Mouse (Mus musculus) MEL (cell line): ENCODE measurements around the gene Gosr2. TPM values are rescaled to one million over a fixed set of nuclear protein-coding genes. Genes with fewer than 3 reads are reported as not detected.

Source experiments
- DNase-seq: peaks from one replicate; pipeline ENCODE4 v3.0.0; 2011; ENCODE audit warnings: low read depth, low spot score
- H3K27ac ChIP-seq: 2 replicates; pipeline ENCODE4 v1.5.1; 2012; ENCODE audit warnings: low read depth, mild to moderate bottlenecking, control low read depth, low read length, moderate library complexity; ENCODE audit not compliant: control insufficient read depth
- H3K27me3 ChIP-seq, 2 experiments: fragments of 150-350 bp in 1 of 2; sonication (generic) in 1 of 2; 2 replicates each; pipeline ENCODE4 v1.6.1; 2012; ENCODE audit warnings: low read length in 2 of 2, mild to moderate bottlenecking in 2 of 2, improper control_type of control experiment in 1 of 2, moderate library complexity in 1 of 2; ENCODE audit not compliant: insufficient read depth in 2 of 2, control insufficient read depth in 1 of 2
- H3K36me3 ChIP-seq, 2 experiments: 2 replicates each; pipeline ENCODE4 v1.6.1; 2012 to 2014; ENCODE audit warnings: low read length in 2 of 2, improper control_type of control experiment in 1 of 2, inconsistent platforms in 1 of 2, mild to moderate bottlenecking in 1 of 2; ENCODE audit not compliant: insufficient read depth in 2 of 2, control insufficient read depth in 1 of 2
- H3K4me1 ChIP-seq, 2 experiments: fragments of 150-350 bp in 1 of 2; sonication (generic) in 1 of 2; 2 replicates each; pipeline ENCODE4 v1.6.1; 2012; ENCODE audit warnings: low read length in 2 of 2, improper control_type of control experiment in 1 of 2, mild to moderate bottlenecking in 1 of 2; ENCODE audit not compliant: insufficient read depth in 2 of 2, control insufficient read depth in 1 of 2
- H3K4me3 ChIP-seq, 2 experiments: fragments of 150-350 bp in 1 of 2; sonication (generic) in 1 of 2; 2 replicates each; pipeline ENCODE4 v1.5.1; 2012; ENCODE audit warnings: low read depth in 2 of 2, low read length in 2 of 2, mild to moderate bottlenecking in 2 of 2, moderate library complexity in 2 of 2, control low read depth in 1 of 2, improper control_type of control experiment in 1 of 2; ENCODE audit not compliant: control insufficient read depth in 1 of 2, insufficient read depth in 1 of 2
- H3K79me2 ChIP-seq: 2 replicates; pipeline ENCODE4 v1.6.1; 2012; ENCODE audit warnings: mild to moderate bottlenecking, low read length, moderate library complexity; ENCODE audit not compliant: control insufficient read depth, poor library complexity, insufficient read depth
- H3K9ac ChIP-seq: 2 replicates; pipeline ENCODE4 v1.6.1; 2012; ENCODE audit warnings: low read depth, mild to moderate bottlenecking, control low read depth, low read length, moderate library complexity; ENCODE audit not compliant: control insufficient read depth, poor library complexity, severe bottlenecking
- H3K9me3 ChIP-seq: fragments of 150-350 bp; sonication (generic); replicated peaks from 2 replicates; pipeline ENCODE4 v1.6.1; 2012; ENCODE audit warnings: mild to moderate bottlenecking, low read length, improper control_type of control experiment, moderate library complexity; ENCODE audit not compliant: insufficient read depth
- BHLHE40 ChIP-seq: IDR thresholded peaks from 2 replicates; pipeline ENCODE4 v1.6.1; 2012; ENCODE audit warnings: low read depth, mild to moderate bottlenecking, inconsistent platforms, low read length, improper control_type of control experiment, borderline replicate concordance
- ELF1 ChIP-seq: IDR thresholded peaks from 2 replicates; pipeline ENCODE4 v1.6.1; 2014; ENCODE audit warnings: low read depth, mild to moderate bottlenecking, inconsistent platforms, low read length, improper control_type of control experiment, moderate library complexity
- GABPA ChIP-seq: IDR thresholded peaks from 2 replicates; pipeline ENCODE4 v1.6.1; 2012; ENCODE audit warnings: low read depth, mild to moderate bottlenecking, inconsistent platforms, low read length, improper control_type of control experiment, moderate library complexity
- GATA1 ChIP-seq: IDR thresholded peaks from 2 replicates; pipeline ENCODE4 v1.6.1; 2011; ENCODE audit warnings: low read depth, low read length, improper control_type of control experiment
- MAFK ChIP-seq: IDR thresholded peaks from 2 replicates; pipeline ENCODE4 v1.6.1; 2011; ENCODE audit warnings: low read depth, mild to moderate bottlenecking, low read length, improper control_type of control experiment, borderline replicate concordance
- MAX ChIP-seq: IDR thresholded peaks from 2 replicates; pipeline ENCODE4 v1.6.1; 2011; ENCODE audit warnings: low read length, improper control_type of control experiment
- MAZ ChIP-seq: IDR thresholded peaks from 2 replicates; pipeline ENCODE4 v1.6.1; 2012; ENCODE audit warnings: low read depth, mild to moderate bottlenecking, inconsistent platforms, low read length, improper control_type of control experiment
- MEF2A ChIP-seq: IDR thresholded peaks from 2 replicates; pipeline ENCODE4 v1.6.1; 2014; ENCODE audit warnings: low read depth, mild to moderate bottlenecking, inconsistent platforms, low read length, improper control_type of control experiment; ENCODE audit not compliant: poor library complexity, insufficient replicate concordance, severe bottlenecking; ENCODE audit errors: extremely low read depth
- MYC ChIP-seq: IDR thresholded peaks from 2 replicates; pipeline ENCODE4 v1.6.1; 2011; ENCODE audit warnings: low read depth, mild to moderate bottlenecking, low read length, improper control_type of control experiment, moderate library complexity
- POLR2A ChIP-seq, 2 experiments: IDR thresholded peaks; 2 replicates each; pipeline ENCODE4 v1.6.1; 2011 to 2012; ENCODE audit warnings: low read length in 2 of 2, mild to moderate bottlenecking in 2 of 2, control low read depth in 1 of 2, improper control_type of control experiment in 1 of 2, low read depth in 1 of 2, moderate library complexity in 1 of 2; ENCODE audit not compliant: control insufficient read depth in 1 of 2, insufficient read depth in 1 of 2, poor library complexity in 1 of 2
- POLR2AphosphoS2 ChIP-seq: IDR thresholded peaks from 2 replicates; pipeline ENCODE4 v1.6.1; 2011; ENCODE audit warnings: low read length, improper control_type of control experiment
- POLR2AphosphoS5 ChIP-seq: IDR thresholded peaks from 2 replicates; pipeline ENCODE4 v1.6.1; 2012; ENCODE audit warnings: low read depth, borderline replicate concordance, mild to moderate bottlenecking, inconsistent platforms, low read length, moderate library complexity, mixed read lengths
- RCOR1 ChIP-seq: IDR thresholded peaks from 2 replicates; pipeline ENCODE4 v1.6.1; 2012; ENCODE audit warnings: low read depth, mild to moderate bottlenecking, inconsistent platforms, low read length, improper control_type of control experiment
- TAL1 ChIP-seq: IDR thresholded peaks from 2 replicates; pipeline ENCODE4 v1.6.1; 2012; ENCODE audit warnings: mild to moderate bottlenecking, inconsistent platforms, low read length, moderate library complexity, mixed read lengths
- TBP ChIP-seq: IDR thresholded peaks from 2 replicates; pipeline ENCODE4 v1.8.0; 2011; ENCODE audit warnings: low read depth, low read length, improper control_type of control experiment
- UBTF ChIP-seq: IDR thresholded peaks from 2 replicates; pipeline ENCODE4 v1.6.1; 2012; ENCODE audit warnings: low read depth, mild to moderate bottlenecking, inconsistent platforms, low read length, improper control_type of control experiment, moderate library complexity, borderline replicate concordance; ENCODE audit not compliant: insufficient read depth
- USF2 ChIP-seq, 2 experiments: IDR thresholded peaks; 2 replicates each; pipeline ENCODE4 v1.6.1; 2011 to 2012; ENCODE audit warnings: improper control_type of control experiment in 2 of 2, low read length in 2 of 2, borderline replicate concordance in 1 of 2, inconsistent platforms in 1 of 2, low read depth in 1 of 2, mild to moderate bottlenecking in 1 of 2; ENCODE audit not compliant: insufficient read depth in 1 of 2
- ZC3H11A ChIP-seq: IDR thresholded peaks from 2 replicates; pipeline ENCODE4 v1.6.1; 2012; ENCODE audit warnings: low read depth, mild to moderate bottlenecking, inconsistent platforms, low read length, improper control_type of control experiment
- ZKSCAN1 ChIP-seq: IDR thresholded peaks from 2 replicates; pipeline ENCODE4 v1.6.1; 2012; ENCODE audit warnings: low read depth, mild to moderate bottlenecking, inconsistent platforms, low read length, improper control_type of control experiment, moderate library complexity
- ZMIZ1 ChIP-seq: IDR thresholded peaks from 2 replicates; pipeline ENCODE4 v1.6.1; 2012; ENCODE audit warnings: low read depth, mild to moderate bottlenecking, inconsistent platforms, low read length, improper control_type of control experiment, moderate library complexity
- ZNF384 ChIP-seq: IDR thresholded peaks from 2 replicates; pipeline ENCODE4 v1.6.1; 2012; ENCODE audit warnings: low read depth, mild to moderate bottlenecking, inconsistent platforms, low read length, improper control_type of control experiment
- polyA plus RNA-seq, 2 experiments: library from polyadenylated mRNA; stranded (reverse) in 1 of 2; unstranded in 1 of 2; fragments of >175 nt in 1 of 2; fragments of >200 nt in 1 of 2; gene quantifications; 2 replicates each; pipeline versions ENCODE4 v1.2.1 to v1.2.4; 2012; ENCODE audit warnings: low replicate concordance in 2 of 2, low read depth in 1 of 2; ENCODE audit not compliant: insufficient read length in 2 of 2, insufficient read depth in 1 of 2, missing spikeins in 1 of 2
- total RNA-seq: library from RNA; depleted of rRNA; stranded (reverse); fragments of 300-350 nt; gene quantifications from 2 replicates; pipeline ENCODE4 v1.2.3, GENCODE M21; 2012

Gosr2 gene
- total and polyA plus RNA-seq, 3 experiments: 101 to 149 TPM; not detected in 1

DNA sequence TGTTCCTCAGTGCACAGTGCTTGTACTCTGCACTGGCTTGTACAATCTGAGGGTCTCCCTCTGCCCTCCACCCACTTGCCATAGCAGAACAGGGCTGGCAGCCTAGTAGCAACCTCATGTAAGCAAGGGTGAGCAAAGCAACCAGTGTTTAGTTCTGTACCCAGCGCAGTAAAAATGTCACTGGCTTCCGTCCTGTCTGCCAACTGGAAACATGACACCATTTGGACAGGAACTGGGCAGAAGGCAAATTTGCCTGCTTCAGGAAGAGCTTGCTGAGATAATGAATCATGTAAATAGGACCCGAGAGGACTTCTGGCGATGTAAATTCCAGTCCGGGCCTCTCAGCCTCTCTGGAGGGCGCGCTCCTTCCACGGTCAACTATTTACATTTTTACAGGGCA is 52.0 kb downstream of the Gosr2 start:
- H3K4me3 ChIP-seq: no peak overlapping the region
- H3K79me2 ChIP-seq: no peaks in the 10 kb centered on the region
- no peak for DNase-seq
- H3K36me3 ChIP-seq: no peaks in the 10 kb centered on the region
- no peaks in the 10 kb centered on the region for H3K4me1 ChIP-seq
- H3K9me3 ChIP-seq: no peaks in the 10 kb centered on the region
- H3K27me3 ChIP-seq: peaks cover 0 to 1% of the 10 kb centered on the region in 2 experiments; a peak in 1 of 4 replicates
- no peak overlapping the region for H3K9ac ChIP-seq
- TF ChIP-seq MAZ (no peak), GABPA (no peak), UBTF (no peak), MAX (no peak), MAFK (no peak), POLR2AphosphoS5 (no peak), GATA1 (no peak), POLR2A (IDR thresholded peaks at IDR 0.05; ENCODE audit: control insufficient read depth in 1 of 2, insufficient read depth in 1 of 2, low read depth in 1 of 2, low read length in 2 of 2, poor library complexity in 1 of 2) (no peak), TAL1 (no peak), USF2 (IDR thresholded peaks at IDR 0.05; ENCODE audit: borderline replicate concordance in 1 of 2, insufficient read depth in 1 of 2, low read depth in 1 of 2, low read length in 2 of 2) (no peak), ZKSCAN1 (no peak), ELF1 (no peak), ZMIZ1 (no peak), POLR2AphosphoS2 (no peak)
- TF ChIP-seq, all 39 proteins: peak for 0
- no peak overlapping the region for H3K27ac ChIP-seq

DNA sequence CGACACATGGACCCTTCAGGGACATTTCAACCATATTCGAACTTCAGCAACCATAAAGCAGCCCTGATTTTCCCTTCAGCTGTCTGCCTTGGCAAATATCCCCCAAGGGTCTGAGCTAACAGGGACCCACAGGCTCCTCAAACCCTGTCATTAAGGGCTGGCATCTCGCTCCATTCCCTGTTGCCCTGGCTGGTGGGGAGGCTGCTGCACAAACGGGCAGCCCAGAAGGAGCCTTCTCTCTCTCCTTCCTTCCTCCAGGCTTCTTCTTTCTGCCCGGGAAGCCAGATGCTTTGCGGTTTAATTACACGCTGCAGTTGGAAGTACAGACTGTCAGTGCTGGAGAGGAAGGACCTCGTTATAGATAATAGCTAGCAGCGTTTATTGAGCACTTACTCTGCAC is 54.5 kb downstream of the Gosr2 start:
- peaks cover 2 to 3% of the 10 kb centered on the region in 2 experiments; a peak in 3 of 4 replicates for H3K27me3 ChIP-seq
- DNase-seq: no peak
- no peak overlapping the region for H3K9ac ChIP-seq

More for the DNA sequence above, 54.5 kb downstream of the Gosr2 start:
- Histone ChIP-seq H3K9me3 (no peaks in the 10 kb centered on the region), H3K4me1 (no peaks in the 10 kb centered on the region), H3K79me2 (no peaks in the 10 kb centered on the region), H3K4me3 (no peak overlapping the region), H3K27ac (no peak overlapping the region), H3K36me3 (no peaks in the 10 kb centered on the region)
- TF ChIP-seq GABPA (no peak), ZC3H11A (no peak), MYC (no peak), ELF1 (no peak), MEF2A (no peak), RCOR1 (no peak), ZNF384 (no peak), MAX (no peak), TBP (no peak), MAZ (no peak), BHLHE40 (no peak)
